Comparison of ENCODE assay signal across 9 mouse cellular contexts in genomic region chr5:89384204-89384603, GRCm38 (mm10).
DNase-seq lines count a peak whose midpoint lies in the region; ATAC-seq lines count a peak whose summit lies in the region.
"Had no signal": no experiment of that assay in that cellular context is flagged by ENCODE, and none has a peak within 500 bp of the region (broad histone marks: within the 10 kb centered on the region; RNA-seq: fewer than 3 reads in every experiment).

No protein-coding gene starts in this region.

- no peak overlapping the region for H3K27ac ChIP-seq in hindbrain, embryonic 14.5 days
- H3K27ac ChIP-seq: lung, embryonic 15.5 days had no signal

- DNase-seq in CD4-positive, CD25-positive, alpha-beta regulatory T cell, adult 2 months (ENCODE audit: low read depth, low spot score): peak; percentile 1
- DNase-seq in right cerebral cortex, postnatal 25 days: peak; percentile 12
- no peak for DNase-seq in right cerebral cortex, postnatal 14 days
- peak; percentile 80 for DNase-seq in hindbrain, embryonic 14.5 days (ENCODE audit: low spot score)
- DNase-seq in lung, postnatal 36 days: peak; percentile 30
- no peak for DNase-seq in spleen, postnatal 10 days (ENCODE audit: low spot score in 2 of 2)
- no peak for DNase-seq in spleen, adult 18-20 months

- no peaks in the 10 kb centered on the region for H3K9me3 ChIP-seq in hindbrain, embryonic 14.5 days (ENCODE audit: control insufficient read depth, low read length)
- H3K9me3 ChIP-seq: lung, embryonic 15.5 days had no signal

- H3K4me1 ChIP-seq in hindbrain, embryonic 14.5 days (replicated peaks; ENCODE audit: control insufficient read depth, insufficient read depth, low read length): no peaks in the 10 kb centered on the region
- H3K4me1 ChIP-seq: lung, embryonic 15.5 days had no signal

- no peaks in the 10 kb centered on the region for H3K27me3 ChIP-seq in hindbrain, embryonic 14.5 days (ENCODE audit: control insufficient read depth, insufficient read depth, low read length)
- H3K27me3 ChIP-seq: lung, embryonic 15.5 days had no signal

- no peaks in the 10 kb centered on the region for H3K36me3 ChIP-seq in hindbrain, embryonic 14.5 days (replicated peaks; ENCODE audit: control insufficient read depth, insufficient read depth)
- H3K36me3 ChIP-seq: lung, embryonic 15.5 days had no signal

- no peak overlapping the region for H3K9ac ChIP-seq in hindbrain, embryonic 14.5 days
- H3K9ac ChIP-seq: lung, embryonic 15.5 days had no signal

- no peak for ATAC-seq in CD4-positive, CD25-positive, alpha-beta regulatory T cell, adult 4 months
- ATAC-seq in hindbrain, embryonic 14.5 days (ENCODE audit: low FRiP score): peak; percentile 84

- no peak overlapping the region for H3K4me2 ChIP-seq in hindbrain, embryonic 14.5 days (replicated peaks)
- H3K4me2 ChIP-seq: lung, embryonic 15.5 days had no signal

- WGBS in hindbrain, embryonic 14.5 days: 37% methylated on average over 5 of the region's 5 CpGs

- no peak overlapping the region for H3K4me3 ChIP-seq in hindbrain, embryonic 14.5 days (replicated peaks; ENCODE audit: low read length)
- H3K4me3 ChIP-seq: lung, embryonic 15.5 days had no signal

Comparison
In these comparisons a context has a peak if more than half of its experiments do, and no peak if none do; other contexts are left out.
1. DNase-seq: peak in CD4-positive, CD25-positive, alpha-beta regulatory T cell, adult 2 months (single experiment), right cerebral cortex, postnatal 25 days (single experiment), hindbrain, embryonic 14.5 days (single experiment) and lung, postnatal 36 days (single experiment); none in right cerebral cortex, postnatal 14 days (single experiment), spleen, postnatal 10 days (0 of 2) and spleen, adult 18-20 months (0 of 2).